Mouse (Mus musculus): ENCODE data around the gene Tbc1d8.

GRCm38 (mm10) chr1:39410085-39410821 lies 68.3 kb downstream of the Tbc1d8 start:
- no peak for TF ChIP-seq POLR2A (IDR thresholded peaks at IDR 0.05; ENCODE audit: insufficient read depth, low read depth, low read length)
- TF ChIP-seq CTCF (IDR thresholded peaks at IDR 0.05), result no peak

All from heart, adult 2 months (tissue).